Mouse (Mus musculus): Measurements from ENCODE around the gene Dock2. TPM values are rescaled to one million over a fixed set of nuclear protein-coding genes. Genes with fewer than 3 reads are reported as not detected.

The Dock2 gene
- polyA plus RNA-seq, 1 experiment from 2014 or later, result 0.43 TPM

Other genes with a start within 250 kb of the Dock2 start
- 31.6 and 34.4 TPM in 2 replicates for gene Spdl1, start 49.7 kb upstream of the Dock2 start, polyA plus RNA-seq (2016; fragmentation: Nextera tagmentation; extraction: Ambion mirVana)

All from forebrain, embryonic 10.5 days (tissue).